Mouse (Mus musculus) cerebellum, adult 2 months (tissue): ENCODE data around the gene Lrtm1.

Experiments
- CTCF ChIP-seq: fragments of 200-500 bp; IDR thresholded peaks from 2 replicates; pipeline ENCODE4 v1.5.1; 2011; ENCODE audit warnings: low read depth, mild to moderate bottlenecking, control low read depth, low read length, moderate library complexity, borderline replicate concordance; ENCODE audit not compliant: insufficient read depth
- POLR2A ChIP-seq: fragments of 200-500 bp; IDR thresholded peaks from 2 replicates; pipeline ENCODE4 v1.6.1; 2011; ENCODE audit warnings: low read length, control low read depth, borderline replicate concordance; ENCODE audit not compliant: insufficient read depth

- TF ChIP-seq CTCF, result no peak
- TF ChIP-seq POLR2A, result no peak
These were observed 24.3 kb downstream of the Lrtm1 start for GRCm38 (mm10) chr14:29042355-29042754.
